Mouse (Mus musculus) cerebellum, adult 18-20 months (tissue): ENCODE measurements at regions not wholly inside any gene's neighbourhood (a gene's known extent, or its start where the extent isn't known, plus 50 kb on each side); places are given as distances from the start of the nearest gene placed in this dataset.

Experiments used
- DNase-seq, 2 experiments: peaks; one replicate each; pipeline ENCODE4 v3.0.0; 2021

DNA sequence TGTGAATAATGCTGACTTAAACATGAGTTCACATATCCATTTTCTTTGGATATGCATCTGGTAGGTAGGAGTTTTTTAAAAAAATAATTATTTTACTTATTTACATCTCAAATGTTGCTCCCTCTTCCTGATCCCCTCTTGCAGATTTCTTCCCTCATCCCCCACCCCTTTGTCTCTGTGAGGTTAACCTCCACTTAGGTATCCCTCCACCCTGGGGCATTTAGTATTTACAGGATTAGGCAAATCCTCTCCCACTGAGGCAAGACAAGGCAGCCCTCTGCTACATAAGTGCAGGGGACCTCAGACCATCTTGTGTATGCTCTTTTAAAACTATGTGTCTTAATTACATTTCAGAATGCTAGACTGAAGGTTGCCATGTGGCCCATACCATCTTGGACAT lies 155.2 kb upstream of the Shcbp1 start:
- no peak for DNase-seq

DNA sequence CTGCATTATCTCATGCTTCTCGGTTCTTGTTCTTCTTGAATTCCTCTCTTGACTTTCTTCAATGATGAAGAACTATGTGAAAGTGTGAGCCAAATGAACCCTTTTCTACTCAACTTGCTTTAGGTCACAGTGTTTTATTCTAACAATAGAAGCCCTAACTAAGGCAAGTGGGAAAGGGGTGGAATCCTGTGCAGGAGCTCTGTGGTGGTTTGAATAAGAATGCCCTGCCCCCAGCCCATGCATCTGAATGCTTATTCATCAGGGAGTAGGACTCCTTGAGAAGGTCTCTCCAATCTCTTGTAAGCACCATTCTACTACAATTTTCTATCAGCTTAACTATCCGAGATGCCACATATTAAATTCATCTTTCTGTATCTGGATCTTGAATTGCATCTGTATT lies 154.7 kb upstream of the Shcbp1 start:
- no peak for DNase-seq

DNA sequence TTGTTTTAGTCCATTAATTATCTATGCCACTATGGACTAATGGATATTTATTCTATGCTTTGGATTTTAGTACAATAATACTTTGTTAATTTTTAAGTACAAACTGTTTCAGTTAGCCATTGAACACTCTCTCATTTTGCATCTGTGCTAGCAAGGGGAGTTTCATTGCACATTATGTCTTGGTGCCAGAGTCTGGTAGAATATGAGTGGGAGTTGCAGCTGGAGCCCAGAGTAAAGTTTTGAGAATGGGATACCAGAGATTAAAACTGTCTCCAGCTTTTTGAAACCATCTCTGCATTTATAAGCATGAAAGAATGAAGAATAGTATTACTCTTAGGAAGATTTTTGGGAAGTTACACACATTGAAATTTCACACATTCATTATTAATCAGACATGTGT lies 137.1 kb upstream of the Shcbp1 start:
- DNase-seq = no peak

DNA sequence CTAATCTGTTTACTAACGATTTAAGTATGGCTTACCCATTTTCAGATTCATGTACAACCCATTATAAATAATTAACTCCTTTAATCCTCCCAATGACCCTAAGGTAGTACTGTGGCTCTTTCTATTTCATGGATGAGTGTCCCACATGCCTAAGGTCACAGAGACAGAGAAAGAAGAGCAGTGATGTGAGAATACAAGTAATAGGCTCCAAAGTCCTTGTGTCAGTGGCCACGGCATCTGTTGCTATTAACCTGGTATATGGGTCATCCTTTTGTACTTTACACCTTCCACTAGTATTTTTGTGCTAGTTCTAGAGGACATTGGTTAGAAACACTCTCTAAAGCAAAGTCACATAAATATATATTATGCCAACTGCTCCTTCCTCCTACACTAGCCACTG lies 115.7 kb upstream of the Shcbp1 start:
- DNase-seq = no peak

DNA sequence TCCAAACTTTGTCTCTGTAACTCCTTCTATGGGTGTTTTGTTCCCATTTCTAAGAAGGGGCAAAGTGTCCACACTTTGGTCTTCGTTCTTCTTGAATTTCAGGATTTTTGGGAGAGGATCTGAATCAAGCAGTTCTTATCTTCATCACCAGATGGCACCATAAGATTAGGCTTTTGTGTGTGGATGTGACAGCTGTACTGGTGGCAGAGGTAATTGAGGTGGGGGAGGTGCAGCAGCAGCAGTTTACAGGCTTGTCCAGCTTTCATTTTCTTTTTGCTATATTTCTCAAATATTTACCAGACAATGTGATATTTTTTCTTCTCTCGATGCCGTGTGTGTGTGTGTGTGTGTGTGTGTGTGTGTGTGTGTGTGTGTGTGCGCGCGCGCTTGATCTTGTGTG lies 89.4 kb upstream of the Shcbp1 start:
- peak in 1 of 2 experiments; percentile 5 for DNase-seq

DNA sequence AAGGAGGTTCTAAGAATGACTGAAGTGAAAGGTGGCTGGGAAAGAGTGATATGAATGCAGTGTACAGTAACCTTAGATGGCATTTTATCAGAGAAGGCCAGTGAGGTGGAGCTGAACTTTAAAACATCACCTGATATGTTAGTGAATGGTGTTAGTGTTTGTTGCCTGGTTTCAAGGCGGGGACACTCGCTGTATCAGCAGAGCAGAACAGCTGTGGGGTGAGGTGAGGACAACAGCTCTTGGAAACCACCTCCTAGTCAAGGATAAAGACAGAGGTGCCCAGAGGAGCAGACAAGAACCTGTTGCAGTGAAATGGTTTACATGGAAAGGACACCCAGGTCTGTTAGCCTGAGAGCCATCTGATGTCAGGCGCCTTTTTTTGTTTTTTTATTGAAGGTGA lies 59.7 kb upstream of the Shcbp1 start:
- DNase-seq = no peak

DNA sequence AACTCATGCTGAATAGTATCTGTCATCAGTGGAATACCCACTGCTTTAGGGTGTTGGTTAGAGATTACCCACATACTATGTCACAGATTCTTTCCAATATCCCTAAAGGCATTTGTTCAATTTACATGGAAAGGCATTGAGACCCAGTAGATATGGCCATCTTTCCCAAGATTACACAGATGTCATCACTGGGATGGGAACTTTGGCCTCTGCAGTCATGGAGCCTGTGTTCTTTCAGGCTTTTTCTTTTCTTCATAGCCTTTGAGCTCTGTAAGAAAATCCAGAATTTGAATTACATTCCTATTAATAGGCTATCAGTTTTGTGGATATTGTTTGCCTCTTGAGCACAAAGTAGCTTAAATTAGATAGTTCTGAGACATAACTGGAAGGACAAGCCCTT lies 59.2 kb upstream of the Shcbp1 start:
- no peak for DNase-seq

DNA sequence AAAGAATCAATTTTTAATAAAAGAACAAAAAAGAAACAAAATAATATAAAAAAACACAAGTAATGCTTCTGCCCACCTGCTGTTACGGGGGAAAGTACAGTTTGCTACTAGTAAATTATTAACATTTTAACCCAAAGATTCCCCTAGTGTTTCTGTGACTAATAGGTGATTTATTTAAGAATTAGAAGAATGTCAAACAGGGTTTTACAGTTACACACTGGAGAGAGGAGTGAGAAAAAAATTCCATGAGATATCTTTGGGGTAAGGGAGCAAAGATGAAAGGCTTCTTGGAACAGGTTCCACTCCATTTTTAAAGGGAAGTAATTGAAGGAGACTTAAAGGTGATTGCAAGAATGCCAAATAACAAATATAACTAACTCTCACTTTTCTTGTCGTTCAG lies 58.4 kb upstream of the Shcbp1 start:
- no peak for DNase-seq

DNA sequence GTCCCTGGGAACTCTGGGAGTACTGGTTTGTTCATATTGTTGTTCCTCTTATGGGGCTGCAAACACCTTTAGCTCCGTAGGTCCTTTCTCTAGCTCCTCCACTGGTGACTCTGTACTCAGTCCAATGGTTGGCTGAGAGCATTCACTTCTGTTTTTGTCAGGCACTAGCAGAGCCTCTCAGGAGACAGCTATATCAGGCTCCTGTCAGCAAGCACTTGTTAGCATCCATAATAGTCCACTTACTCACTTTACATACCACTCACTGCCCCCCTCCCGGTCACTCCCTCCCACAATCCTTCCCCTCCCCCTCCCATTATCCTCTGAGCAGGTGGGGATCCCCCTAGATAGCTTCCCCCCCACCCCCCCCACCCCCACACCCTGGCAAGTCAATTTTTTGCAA lies 57.3 kb upstream of the Shcbp1 start:
- no peak for DNase-seq
